Mouse (Mus musculus): ENCODE measurements around the gene Nr1h2. TPM values are rescaled to one million over a fixed set of nuclear protein-coding genes. Genes with fewer than 3 reads are reported as not detected.

Gene Nr1h2
- polyA plus RNA-seq, 1 experiment from 2014 or later = 45.9 TPM

- WGBS (ENCODE audit: insufficient replicate concordance) = 88% methylated on average over 13 of the region's 13 CpGs
- H3K4me3 ChIP-seq (ENCODE audit: low read depth, low read length) = no peak overlapping the region
- H3K4me2 ChIP-seq (ENCODE audit: low read depth, low read length) = no peak overlapping the region
- no peaks in the 10 kb centered on the region for H3K27me3 ChIP-seq (ENCODE audit: control insufficient read depth, insufficient read depth, low read depth, low read length)
- no peaks in the 10 kb centered on the region; the same call in 1 of the 2 replicates for H3K4me1 ChIP-seq (ENCODE audit: control insufficient read depth, low read depth, low read length)
- no peak for ATAC-seq (ENCODE audit: low read depth)
- no peaks in the 10 kb centered on the region for H3K9me3 ChIP-seq (replicated peaks; ENCODE audit: control insufficient read depth, low read length)
- peaks cover 66% of the 10 kb centered on the region for H3K36me3 ChIP-seq (ENCODE audit: control insufficient read depth, insufficient read depth)
- no peak overlapping the region for H3K27ac ChIP-seq (ENCODE audit: low read length)
- H3K9ac ChIP-seq (ENCODE audit: low read depth, low read length) = no peak overlapping the region
These were observed 16.3 kb downstream of the Nr1h2 start for GRCm38 (mm10) chr7:44537496-44537895.

GRCm38 (mm10) chr7:44537009-44537408 is 16.7 kb downstream of the Nr1h2 start:
- no peak for ATAC-seq (ENCODE audit: low read depth)
- no peak overlapping the region for H3K27ac ChIP-seq (ENCODE audit: low read length)
- 80% methylated on average over 7 of the region's 7 CpGs for WGBS (ENCODE audit: insufficient replicate concordance)
- no peak overlapping the region for H3K9ac ChIP-seq (ENCODE audit: low read depth, low read length)
- H3K4me1 ChIP-seq (ENCODE audit: control insufficient read depth, low read depth, low read length) = no peaks in the 10 kb centered on the region; the same call in 1 of the 2 replicates
- no peaks in the 10 kb centered on the region for H3K27me3 ChIP-seq (ENCODE audit: control insufficient read depth, insufficient read depth, low read depth, low read length)
- H3K9me3 ChIP-seq (replicated peaks; ENCODE audit: control insufficient read depth, low read length) = no peaks in the 10 kb centered on the region
- H3K4me2 ChIP-seq (ENCODE audit: low read depth, low read length) = no peak overlapping the region
- H3K36me3 ChIP-seq (ENCODE audit: control insufficient read depth, insufficient read depth) = peaks cover 61% of the 10 kb centered on the region
- H3K4me3 ChIP-seq (ENCODE audit: low read depth, low read length) = no peak overlapping the region

- no peaks in the 10 kb centered on the region for H3K27me3 ChIP-seq (ENCODE audit: control insufficient read depth, insufficient read depth, low read depth, low read length)
- 79% methylated on average over 6 of the region's 6 CpGs for WGBS (ENCODE audit: insufficient replicate concordance)
- H3K36me3 ChIP-seq (ENCODE audit: control insufficient read depth, insufficient read depth) = peaks cover 57% of the 10 kb centered on the region
- no peak overlapping the region for H3K4me2 ChIP-seq (ENCODE audit: low read depth, low read length)
- no peak overlapping the region for H3K4me3 ChIP-seq (ENCODE audit: low read depth, low read length)
- H3K27ac ChIP-seq (ENCODE audit: low read length) = no peak overlapping the region
- no peaks in the 10 kb centered on the region for H3K9me3 ChIP-seq (replicated peaks; ENCODE audit: control insufficient read depth, low read length)
- no peak for ATAC-seq (ENCODE audit: low read depth)
- H3K4me1 ChIP-seq (ENCODE audit: control insufficient read depth, low read depth, low read length) = no peaks in the 10 kb centered on the region; the same call in 1 of the 2 replicates
- no peak overlapping the region for H3K9ac ChIP-seq (ENCODE audit: low read depth, low read length)
These were observed 17.2 kb downstream of the Nr1h2 start for GRCm38 (mm10) chr7:44536590-44536968.

- no peak for ATAC-seq (ENCODE audit: low read depth)
- Histone ChIP-seq H3K27me3 (ENCODE audit: control insufficient read depth, insufficient read depth, low read depth, low read length) (no peaks in the 10 kb centered on the region), H3K4me3 (ENCODE audit: low read depth, low read length) (no peak overlapping the region), H3K9me3 (replicated peaks; ENCODE audit: control insufficient read depth, low read length) (no peaks in the 10 kb centered on the region), H3K4me2 (ENCODE audit: low read depth, low read length) (no peak overlapping the region), H3K27ac (ENCODE audit: low read length) (no peak overlapping the region), H3K4me1 (ENCODE audit: control insufficient read depth, low read depth, low read length) (no peaks in the 10 kb centered on the region; the same call in 1 of the 2 replicates), H3K36me3 (ENCODE audit: control insufficient read depth, insufficient read depth) (peaks cover 50% of the 10 kb centered on the region), H3K9ac (ENCODE audit: low read depth, low read length) (no peak overlapping the region)
- 89% methylated on average over 27 of the region's 27 CpGs for WGBS (ENCODE audit: insufficient replicate concordance)
These were observed 17.8 kb downstream of the Nr1h2 start for GRCm38 (mm10) chr7:44535657-44536589.

- H3K4me2 ChIP-seq (ENCODE audit: low read depth, low read length) = no peak overlapping the region
- H3K9ac ChIP-seq (ENCODE audit: low read depth, low read length) = no peak overlapping the region
- H3K27me3 ChIP-seq (ENCODE audit: control insufficient read depth, insufficient read depth, low read depth, low read length) = no peaks in the 10 kb centered on the region
- no peak overlapping the region for H3K4me3 ChIP-seq (ENCODE audit: low read depth, low read length)
- H3K9me3 ChIP-seq (replicated peaks; ENCODE audit: control insufficient read depth, low read length) = no peaks in the 10 kb centered on the region
- no peak overlapping the region for H3K27ac ChIP-seq (ENCODE audit: low read length)
- no peak for ATAC-seq (ENCODE audit: low read depth)
- 85% methylated on average over 19 of the region's 19 CpGs for WGBS (ENCODE audit: insufficient replicate concordance)
- H3K36me3 ChIP-seq (ENCODE audit: control insufficient read depth, insufficient read depth) = peaks cover 39% of the 10 kb centered on the region
- H3K4me1 ChIP-seq (ENCODE audit: control insufficient read depth, low read depth, low read length) = no peaks in the 10 kb centered on the region; the same call in 1 of the 2 replicates
These were observed 18.9 kb downstream of the Nr1h2 start for GRCm38 (mm10) chr7:44534656-44535441.

- ATAC-seq (ENCODE audit: low read depth) = no peak
These were observed 19.5 kb downstream of the Nr1h2 start for GRCm38 (mm10) chr7:44534242-44534641.

GRCm38 (mm10) chr7:44533746-44534045 is 20.1 kb downstream of the Nr1h2 start:
- H3K9me3 ChIP-seq (replicated peaks; ENCODE audit: control insufficient read depth, low read length) = no peaks in the 10 kb centered on the region
- H3K36me3 ChIP-seq (ENCODE audit: control insufficient read depth, insufficient read depth) = peaks cover 30% of the 10 kb centered on the region
- H3K9ac ChIP-seq (ENCODE audit: low read depth, low read length) = no peak overlapping the region
- no peak for ATAC-seq (ENCODE audit: low read depth)
- H3K27ac ChIP-seq (ENCODE audit: low read length) = no peak overlapping the region
- no peaks in the 10 kb centered on the region; the same call in 1 of the 2 replicates for H3K4me1 ChIP-seq (ENCODE audit: control insufficient read depth, low read depth, low read length)
- WGBS (ENCODE audit: insufficient replicate concordance) = 87% methylated on average over 12 of the region's 12 CpGs
- H3K4me3 ChIP-seq (ENCODE audit: low read depth, low read length) = no peak overlapping the region
- peaks cover under 1% of the 10 kb centered on the region; the same call in 1 of the 2 replicates for H3K27me3 ChIP-seq (ENCODE audit: control insufficient read depth, insufficient read depth, low read depth, low read length)
- no peak overlapping the region for H3K4me2 ChIP-seq (ENCODE audit: low read depth, low read length)

More at GRCm38 (mm10) chr7:44534242-44534641, 19.5 kb downstream of the Nr1h2 start:
- H3K9ac ChIP-seq (ENCODE audit: low read depth, low read length) = no peak overlapping the region
- H3K27me3 ChIP-seq (ENCODE audit: control insufficient read depth, insufficient read depth, low read depth, low read length) = no peaks in the 10 kb centered on the region
- H3K27ac ChIP-seq (ENCODE audit: low read length) = no peak overlapping the region
- H3K4me3 ChIP-seq (ENCODE audit: low read depth, low read length) = no peak overlapping the region
- H3K4me1 ChIP-seq (ENCODE audit: control insufficient read depth, low read depth, low read length) = no peaks in the 10 kb centered on the region; the same call in 1 of the 2 replicates
- WGBS (ENCODE audit: insufficient replicate concordance) = 73% methylated on average over 13 of the region's 13 CpGs
- no peaks in the 10 kb centered on the region for H3K9me3 ChIP-seq (replicated peaks; ENCODE audit: control insufficient read depth, low read length)
- peaks cover 35% of the 10 kb centered on the region for H3K36me3 ChIP-seq (ENCODE audit: control insufficient read depth, insufficient read depth)
- H3K4me2 ChIP-seq (ENCODE audit: low read depth, low read length) = no peak overlapping the region

- ATAC-seq (ENCODE audit: low read depth) = no peak
- Histone ChIP-seq H3K9ac (ENCODE audit: low read depth, low read length) (no peak overlapping the region), H3K27me3 (ENCODE audit: control insufficient read depth, insufficient read depth, low read depth, low read length) (peaks cover 4% of the 10 kb centered on the region; the same call in 1 of the 2 replicates), H3K36me3 (ENCODE audit: control insufficient read depth, insufficient read depth) (peaks cover 25% of the 10 kb centered on the region), H3K27ac (ENCODE audit: low read length) (no peak overlapping the region), H3K4me1 (ENCODE audit: control insufficient read depth, low read depth, low read length) (peaks cover 3% of the 10 kb centered on the region), H3K9me3 (replicated peaks; ENCODE audit: control insufficient read depth, low read length) (no peaks in the 10 kb centered on the region), H3K4me2 (ENCODE audit: low read depth, low read length) (no peak overlapping the region), H3K4me3 (ENCODE audit: low read depth, low read length) (no peak overlapping the region)
- 73% methylated on average over 29 of the region's 29 CpGs for WGBS (ENCODE audit: insufficient replicate concordance)
These were observed 20.6 kb downstream of the Nr1h2 start for GRCm38 (mm10) chr7:44532918-44533745.
